Mouse (Mus musculus): ENCODE results near the gene Pbx1.

DNA sequence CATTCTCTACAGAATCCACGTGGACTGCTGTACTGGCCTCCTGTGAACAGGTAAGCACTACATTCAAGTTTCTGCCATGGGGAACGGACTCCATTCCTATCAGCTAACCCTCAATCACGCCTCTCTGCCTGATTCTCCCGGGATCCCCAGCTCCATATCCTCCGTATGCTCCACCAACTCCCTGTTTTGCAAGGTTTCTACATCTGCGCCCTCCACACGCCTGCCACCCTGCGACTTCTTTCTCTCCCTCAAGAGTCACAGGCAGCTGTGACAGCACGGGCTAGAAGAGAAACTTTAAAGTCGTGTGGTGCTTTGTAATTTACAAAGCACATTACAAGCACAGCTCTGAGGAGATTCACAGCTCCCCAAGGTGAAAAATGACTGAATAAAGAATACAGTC, 23.3 kb downstream of the Pbx1 start:
- no peak for TF ChIP-seq CTCF (IDR thresholded peaks at IDR 0.05; ENCODE audit: low read depth)
- no peak for TF ChIP-seq EP300 (optimal IDR thresholded peaks at IDR 0.05)
